Mouse (Mus musculus) urinary bladder, postnatal 0 days (tissue): ENCODE measurements around the gene Tmc1. TPM values are rescaled to one million over a fixed set of nuclear protein-coding genes. Genes with fewer than 3 reads are reported as not detected.

Source experiments
- polyA plus RNA-seq: library from polyadenylated mRNA; unstranded; fragments of >200 nt; fragmentation: Nextera tagmentation; extraction: Ambion mirVana; gene quantifications from 2 replicates; pipeline ENCODE4 v1.2.1, GENCODE M21; 2015

Tmc1 gene
- not detected in 2 replicates for polyA plus RNA-seq

DNA sequence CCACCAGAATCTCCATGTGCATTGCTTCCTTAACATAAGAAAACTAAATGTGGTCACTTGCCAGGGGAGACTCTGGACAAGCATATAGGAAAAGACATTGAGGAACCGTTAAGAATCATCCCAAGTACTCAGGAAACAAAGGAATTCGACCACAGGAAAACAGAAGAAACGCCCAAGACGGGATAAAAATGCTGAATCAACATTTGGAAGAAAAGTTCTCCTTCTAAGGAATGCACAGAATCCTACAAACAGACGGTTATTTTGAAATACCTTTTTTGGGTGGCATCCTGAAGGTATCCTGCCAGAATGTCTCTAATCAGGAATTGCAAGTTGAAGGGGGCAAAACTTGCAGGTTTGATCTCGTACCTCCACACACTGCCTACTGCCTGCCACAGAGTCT, at the start of gene Tmc1:
TSS of gene Tmc1 (minus strand) at position 329 of the 400 bp plus-strand sequence.

Other genes with a start within 250 kb of the Tmc1 start
- gene Aldh1a7, start 226.6 kb downstream of the Tmc1 start, polyA plus RNA-seq, result 35.2 and 38.9 TPM in 2 replicates